Mouse (Mus musculus) midbrain, embryonic 14.5 days (tissue): ENCODE measurements at regions not wholly inside any gene's neighbourhood (a gene's known extent, or its start where the extent isn't known, plus 50 kb on each side); places are given as distances from the start of the nearest gene placed in this dataset.

Source experiments
- ATAC-seq: fragments of 200-750 bp; cut with Nextera tagmentation; 2 replicates; pipeline ENCODE4 v1.8.0; 2017; ENCODE audit warnings: moderate number of reproducible peaks, moderate library complexity; ENCODE audit not compliant: low FRiP score, low TSS enrichment
- DNase-seq: peaks from one replicate; pipeline ENCODE4 v3.0.0-alpha.2; 2015
- H3K27ac ChIP-seq: fragments of 300-500 bp; sonication (generic); replicated peaks from 2 replicates; pipeline ENCODE4 v1.5.1; 2014; ENCODE audit warnings: mild to moderate bottlenecking, low read depth, low read length, moderate library complexity
- H3K27me3 ChIP-seq: fragments of 300-500 bp; sonication (generic); 2 replicates; pipeline ENCODE4 v1.6.1; 2014; ENCODE audit warnings: low read length, control low read depth, mixed read lengths; ENCODE audit not compliant: control insufficient read depth, insufficient read depth
- H3K36me3 ChIP-seq: fragments of 300-500 bp; sonication (generic); 2 replicates; pipeline ENCODE4 v1.6.1; 2014; ENCODE audit warnings: low read length, control low read depth; ENCODE audit not compliant: control insufficient read depth, insufficient read depth
- H3K4me1 ChIP-seq: fragments of 300-500 bp; sonication (generic); 2 replicates; pipeline ENCODE4 v1.6.1; 2014; ENCODE audit warnings: mild to moderate bottlenecking, antibody characterized with exemption, low read length, control low read depth; ENCODE audit not compliant: control insufficient read depth, insufficient read depth
- H3K4me2 ChIP-seq: fragments of 300-500 bp; sonication (generic); 2 replicates; pipeline ENCODE4 v1.6.1; 2014; ENCODE audit warnings: mild to moderate bottlenecking, low read length, moderate library complexity
- H3K4me3 ChIP-seq: fragments of 300-500 bp; sonication (generic); replicated peaks from 2 replicates; pipeline ENCODE4 v1.5.1; 2014; ENCODE audit warnings: low read depth, low read length
- H3K9ac ChIP-seq: fragments of 300-500 bp; sonication (generic); replicated peaks from 2 replicates; pipeline ENCODE4 v1.6.1; 2014; ENCODE audit warnings: mild to moderate bottlenecking, low read length, moderate library complexity
- H3K9me3 ChIP-seq: fragments of 300-500 bp; sonication (generic); 2 replicates; pipeline ENCODE4 v1.6.1; 2016; ENCODE audit warnings: low read length, control low read depth, mixed read lengths; ENCODE audit not compliant: control insufficient read depth
- WGBS: fragments of 180-500 bp; shearing (Covaris S2); extraction: QIAGEN DNeasy Blood & Tissue Kit; methylation state at CpG from one replicate; pipeline ENCODE4 v1.1.7; 2014; 5-methylcytosine and 5-hydroxymethylcytosine counted together

GRCm38 (mm10) chr14:55301996-55302395, 80.2 kb downstream of the Dhrs2 start:
- H3K36me3 ChIP-seq = no peaks in the 10 kb centered on the region
- DNase-seq = no peak
- no peak overlapping the region for H3K9ac ChIP-seq
- no peaks in the 10 kb centered on the region for H3K27me3 ChIP-seq
- WGBS = 38% methylated on average over 2 of the region's 2 CpGs
- no peaks in the 10 kb centered on the region for H3K9me3 ChIP-seq
- no peak for ATAC-seq
- no peaks in the 10 kb centered on the region for H3K4me1 ChIP-seq
- H3K4me2 ChIP-seq = no peak overlapping the region
- no peak overlapping the region for H3K4me3 ChIP-seq
- no peak overlapping the region for H3K27ac ChIP-seq

GRCm38 (mm10) chr14:55313615-55314014, 91.8 kb downstream of the Dhrs2 start:
- H3K27me3 ChIP-seq = no peaks in the 10 kb centered on the region
- H3K4me1 ChIP-seq = no peaks in the 10 kb centered on the region
- 76% methylated on average over 6 of the region's 6 CpGs for WGBS
- no peak overlapping the region for H3K27ac ChIP-seq
- ATAC-seq = no peak
- H3K9me3 ChIP-seq = no peaks in the 10 kb centered on the region
- no peak overlapping the region for H3K4me3 ChIP-seq
- no peak overlapping the region for H3K4me2 ChIP-seq
- H3K9ac ChIP-seq = no peak overlapping the region
- no peaks in the 10 kb centered on the region for H3K36me3 ChIP-seq
- no peak for DNase-seq

GRCm38 (mm10) chr14:55323897-55324296, 102.1 kb downstream of the Dhrs2 start:
- no peak overlapping the region for H3K9ac ChIP-seq
- H3K9me3 ChIP-seq = no peaks in the 10 kb centered on the region
- no peak overlapping the region for H3K4me2 ChIP-seq
- DNase-seq (no peak), ATAC-seq (no peak)
- H3K36me3 ChIP-seq = no peaks in the 10 kb centered on the region
- H3K4me1 ChIP-seq = no peaks in the 10 kb centered on the region
- H3K27me3 ChIP-seq = no peaks in the 10 kb centered on the region
- H3K4me3 ChIP-seq = no peak overlapping the region
- H3K27ac ChIP-seq = no peak overlapping the region

- Histone ChIP-seq H3K9me3 (no peaks in the 10 kb centered on the region), H3K36me3 (no peaks in the 10 kb centered on the region), H3K4me3 (no peak overlapping the region), H3K27me3 (no peaks in the 10 kb centered on the region), H3K9ac (no peak overlapping the region), H3K4me1 (no peaks in the 10 kb centered on the region), H3K4me2 (no peak overlapping the region), H3K27ac (no peak overlapping the region)
- ATAC-seq = no peak
- DNase-seq = no peak
- WGBS = 65% methylated on average over 3 of the region's 3 CpGs
Measured at GRCm38 (mm10) chr14:55324335-55324734, 102.5 kb downstream of the Dhrs2 start.

- Histone ChIP-seq H3K4me3 (no peak overlapping the region), H3K9ac (no peak overlapping the region), H3K4me1 (peaks cover 16% of the 10 kb centered on the region), H3K9me3 (no peaks in the 10 kb centered on the region), H3K36me3 (no peaks in the 10 kb centered on the region), H3K4me2 (no peak overlapping the region), H3K27ac (no peak overlapping the region), H3K27me3 (no peaks in the 10 kb centered on the region)
- ATAC-seq (no peak), DNase-seq (no peak)
- WGBS = 66% methylated on average over 3 of the region's 3 CpGs
Measured at GRCm38 (mm10) chr14:55333812-55334211, 112.0 kb downstream of the Dhrs2 start.

- 93% methylated on average over 7 of the region's 7 CpGs for WGBS
- Histone ChIP-seq H3K9me3 (no peaks in the 10 kb centered on the region), H3K9ac (no peak overlapping the region), H3K4me2 (no peak overlapping the region), H3K27ac (no peak overlapping the region), H3K27me3 (no peaks in the 10 kb centered on the region), H3K4me3 (no peak overlapping the region), H3K4me1 (peaks cover 21% of the 10 kb centered on the region), H3K36me3 (no peaks in the 10 kb centered on the region)
- ATAC-seq (no peak), DNase-seq (no peak)
Measured at GRCm38 (mm10) chr14:55334305-55334704, 112.5 kb downstream of the Dhrs2 start.

- no peak overlapping the region for H3K9ac ChIP-seq
- 78% methylated on average over 1 of the region's 1 CpGs for WGBS
- peaks cover 22% of the 10 kb centered on the region for H3K4me1 ChIP-seq
- H3K4me2 ChIP-seq = no peak overlapping the region
- no peak for DNase-seq
- no peak for ATAC-seq
- H3K4me3 ChIP-seq = no peak overlapping the region
- no peak overlapping the region for H3K27ac ChIP-seq
- no peaks in the 10 kb centered on the region for H3K27me3 ChIP-seq
- no peaks in the 10 kb centered on the region for H3K36me3 ChIP-seq
- no peaks in the 10 kb centered on the region for H3K9me3 ChIP-seq
Measured at GRCm38 (mm10) chr14:55335586-55335985, 113.8 kb downstream of the Dhrs2 start.

- Histone ChIP-seq H3K36me3 (no peaks in the 10 kb centered on the region), H3K27me3 (no peaks in the 10 kb centered on the region), H3K9me3 (no peaks in the 10 kb centered on the region), H3K4me3 (no peak overlapping the region), H3K27ac (no peak overlapping the region), H3K9ac (no peak overlapping the region), H3K4me1 (peaks cover 22% of the 10 kb centered on the region), H3K4me2 (no peak overlapping the region)
- DNase-seq (peak; percentile 51), ATAC-seq (peak; percentile 57; the same call in 1 of the 2 replicates)
- 28% methylated on average over 5 of the region's 5 CpGs for WGBS
Measured at GRCm38 (mm10) chr14:55336451-55337195, 114.8 kb downstream of the Dhrs2 start.

GRCm38 (mm10) chr14:55338010-55338409, 116.2 kb downstream of the Dhrs2 start:
- H3K36me3 ChIP-seq = no peaks in the 10 kb centered on the region
- no peak overlapping the region for H3K4me2 ChIP-seq
- no peak overlapping the region for H3K9ac ChIP-seq
- ATAC-seq (no peak), DNase-seq (no peak)
- H3K27ac ChIP-seq = no peak overlapping the region
- 84% methylated on average over 9 of the region's 9 CpGs for WGBS
- H3K9me3 ChIP-seq = no peaks in the 10 kb centered on the region
- H3K27me3 ChIP-seq = no peaks in the 10 kb centered on the region
- peaks cover 22% of the 10 kb centered on the region for H3K4me1 ChIP-seq
- no peak overlapping the region for H3K4me3 ChIP-seq
